Mouse (Mus musculus) kidney, embryonic 14.5 days (tissue): ENCODE results near the gene Gimap8. TPM values are rescaled to one million over a fixed set of nuclear protein-coding genes. Genes with fewer than 3 reads are reported as not detected.

Experiments
- ATAC-seq: fragments of 200-750 bp; cut with Nextera tagmentation; 2 replicates; pipeline ENCODE4 v1.8.0; 2017; ENCODE audit warnings: moderate number of reproducible peaks, mild to moderate bottlenecking, moderate TSS enrichment, moderate library complexity; ENCODE audit not compliant: low FRiP score, low TSS enrichment
- H3K27ac ChIP-seq: fragments of 300-500 bp; sonication (generic); 2 replicates; pipeline ENCODE4 v1.5.1; 2014; ENCODE audit warnings: low read depth, mild to moderate bottlenecking, low read length, moderate library complexity, mixed read lengths
- H3K27me3 ChIP-seq: fragments of 300-500 bp; sonication (generic); 2 replicates; pipeline ENCODE4 v1.6.1; 2014; ENCODE audit warnings: mild to moderate bottlenecking, low read length; ENCODE audit not compliant: control insufficient read depth, insufficient read depth
- H3K36me3 ChIP-seq: fragments of 300-500 bp; sonication (generic); 2 replicates; pipeline ENCODE4 v1.6.1; 2014; ENCODE audit warnings: low read length, mixed read lengths; ENCODE audit not compliant: control insufficient read depth, insufficient read depth
- H3K4me1 ChIP-seq: fragments of 300-500 bp; sonication (generic); 2 replicates; pipeline ENCODE4 v1.6.1; 2014; ENCODE audit warnings: low read length, mixed read lengths; ENCODE audit not compliant: control insufficient read depth, insufficient read depth
- H3K4me2 ChIP-seq: fragments of 300-500 bp; sonication (generic); replicated peaks from 2 replicates; pipeline ENCODE4 v1.6.1; 2014; ENCODE audit warnings: low read depth, mild to moderate bottlenecking, low read length
- H3K4me3 ChIP-seq: fragments of 300-500 bp; sonication (generic); 2 replicates; pipeline ENCODE4 v1.5.1; 2014; ENCODE audit warnings: mild to moderate bottlenecking, low read length
- H3K9ac ChIP-seq: fragments of 300-500 bp; sonication (generic); 2 replicates; pipeline ENCODE4 v1.6.1; 2014; ENCODE audit warnings: low read depth, mild to moderate bottlenecking, low read length, moderate library complexity
- H3K9me3 ChIP-seq: fragments of 300-500 bp; sonication (generic); 2 replicates; pipeline ENCODE4 v1.6.1; 2016; ENCODE audit warnings: low read length; ENCODE audit not compliant: control insufficient read depth
- WGBS: fragments of 180-500 bp; shearing (Covaris S2); extraction: QIAGEN DNeasy Blood & Tissue Kit; methylation state at CpG from one replicate; pipeline ENCODE4 v1.1.7; 2014; 5-methylcytosine and 5-hydroxymethylcytosine counted together
- polyA plus RNA-seq: library from polyadenylated mRNA; unstranded; fragments of >200 nt; fragmentation: Nextera tagmentation; extraction: Ambion mirVana; gene quantifications from 2 replicates; pipeline ENCODE4 v1.2.1, GENCODE M21; 2014

The Gimap8 gene
- 1.1 and 1.4 TPM in 2 replicates for polyA plus RNA-seq

- no peak for ATAC-seq
- Histone ChIP-seq H3K27ac (no peak within 1 kb of the TSS), H3K4me1 (no peaks in the 10 kb centered on the region), H3K9ac (no peak within 1 kb of the TSS), H3K9me3 (no peaks in the 10 kb centered on the region), H3K4me2 (no peak within 1 kb of the TSS), H3K36me3 (no peaks in the 10 kb centered on the region), H3K27me3 (no peaks in the 10 kb centered on the region), H3K4me3 (no peak within 1 kb of the TSS)
- WGBS, result 44% methylated on average over 3 of the region's 3 CpGs
These were observed at the start of gene Gimap8 for GRCm38 (mm10) chr6:48646995-48647394. TSS of gene Gimap8 (plus strand) at chr6:48647234.

GRCm38 (mm10) chr6:48600594-48600993 lies 46.4 kb upstream of the Gimap8 start:
- H3K9ac ChIP-seq, result no peak overlapping the region
- 91% methylated on average over 1 of the region's 1 CpGs for WGBS
- peaks cover 23% of the 10 kb centered on the region for H3K9me3 ChIP-seq
- no peak overlapping the region for H3K27ac ChIP-seq
- no peak for ATAC-seq
- no peak overlapping the region for H3K4me3 ChIP-seq
- peaks cover 7% of the 10 kb centered on the region for H3K4me1 ChIP-seq
- no peak overlapping the region for H3K4me2 ChIP-seq
- H3K36me3 ChIP-seq, result peaks cover 41% of the 10 kb centered on the region
- H3K27me3 ChIP-seq, result no peaks in the 10 kb centered on the region

GRCm38 (mm10) chr6:48601271-48602079 lies 45.6 kb upstream of the Gimap8 start, which contains the start of gene Zfp775:
TSS of gene Zfp775 (plus strand) at chr6:48602063.
- peak within 1 kb of the TSS; percentile 60; the same call in 1 of the 2 replicates for H3K27ac ChIP-seq
- peaks cover 35% of the 10 kb centered on the region for H3K36me3 ChIP-seq
- 4% methylated on average over 42 of the region's 42 CpGs for WGBS
- H3K4me1 ChIP-seq, result peaks cover 7% of the 10 kb centered on the region
- no peaks in the 10 kb centered on the region for H3K27me3 ChIP-seq
- H3K4me2 ChIP-seq, result peak within 1 kb of the TSS; percentile 51
- peak within 1 kb of the TSS; percentile 75 for H3K9ac ChIP-seq
- H3K4me3 ChIP-seq, result peak within 1 kb of the TSS; percentile 76
- H3K9me3 ChIP-seq, result peaks cover 19% of the 10 kb centered on the region
- peak; percentile 99 for ATAC-seq

- Histone ChIP-seq H3K27me3 (no peaks in the 10 kb centered on the region), H3K4me2 (peak overlapping the region; percentile 51), H3K36me3 (peaks cover 28% of the 10 kb centered on the region), H3K9ac (peak overlapping the region; percentile 75), H3K9me3 (peaks cover 11% of the 10 kb centered on the region), H3K4me3 (peak overlapping the region; percentile 76), H3K4me1 (peaks cover 7% of the 10 kb centered on the region), H3K27ac (peak overlapping the region; percentile 3; the same call in 1 of the 2 replicates)
- ATAC-seq, result peak; percentile 82
- 1% methylated on average over 27 of the region's 28 CpGs for WGBS
These were observed 44.8 kb upstream of the Gimap8 start for GRCm38 (mm10) chr6:48602080-48602741.

- WGBS, result 35% methylated on average over 2 of the region's 2 CpGs
- no peak overlapping the region for H3K4me3 ChIP-seq
- H3K4me2 ChIP-seq, result no peak overlapping the region
- no peaks in the 10 kb centered on the region for H3K9me3 ChIP-seq
- H3K9ac ChIP-seq, result no peak overlapping the region
- H3K36me3 ChIP-seq, result no peaks in the 10 kb centered on the region
- H3K27me3 ChIP-seq, result no peaks in the 10 kb centered on the region
- H3K27ac ChIP-seq, result no peak overlapping the region
- H3K4me1 ChIP-seq, result no peaks in the 10 kb centered on the region
- no peak for ATAC-seq
These were observed 38.9 kb upstream of the Gimap8 start for GRCm38 (mm10) chr6:48608124-48608523.

- no peaks in the 10 kb centered on the region for H3K27me3 ChIP-seq
- no peaks in the 10 kb centered on the region for H3K36me3 ChIP-seq
- no peak overlapping the region for H3K4me3 ChIP-seq
- H3K9me3 ChIP-seq, result no peaks in the 10 kb centered on the region
- ATAC-seq, result no peak
- no peak overlapping the region for H3K9ac ChIP-seq
- no peak overlapping the region for H3K27ac ChIP-seq
- no peak overlapping the region for H3K4me2 ChIP-seq
- 67% methylated on average over 7 of the region's 7 CpGs for WGBS
- H3K4me1 ChIP-seq, result no peaks in the 10 kb centered on the region
These were observed 37.5 kb upstream of the Gimap8 start for GRCm38 (mm10) chr6:48609512-48609911.

- no peak overlapping the region for H3K4me3 ChIP-seq
- no peak overlapping the region for H3K9ac ChIP-seq
- no peak overlapping the region for H3K4me2 ChIP-seq
- no peak overlapping the region for H3K27ac ChIP-seq
- no peak for ATAC-seq
- H3K9me3 ChIP-seq, result no peaks in the 10 kb centered on the region
- 89% methylated on average over 3 of the region's 3 CpGs for WGBS
- H3K27me3 ChIP-seq, result no peaks in the 10 kb centered on the region
- H3K4me1 ChIP-seq, result no peaks in the 10 kb centered on the region
- H3K36me3 ChIP-seq, result no peaks in the 10 kb centered on the region
These were observed 36.4 kb upstream of the Gimap8 start for GRCm38 (mm10) chr6:48610657-48611056.

- no peak overlapping the region for H3K9ac ChIP-seq
- H3K36me3 ChIP-seq, result no peaks in the 10 kb centered on the region; the same call in 1 of the 2 replicates
- no peak for ATAC-seq
- H3K9me3 ChIP-seq, result no peaks in the 10 kb centered on the region
- no peak overlapping the region for H3K4me2 ChIP-seq
- WGBS, result 95% methylated on average over 4 of the region's 4 CpGs
- no peak overlapping the region for H3K4me3 ChIP-seq
- H3K27ac ChIP-seq, result no peak overlapping the region
- no peaks in the 10 kb centered on the region for H3K27me3 ChIP-seq
- no peaks in the 10 kb centered on the region for H3K4me1 ChIP-seq
These were observed 33.6 kb upstream of the Gimap8 start for GRCm38 (mm10) chr6:48613464-48613863.

- H3K4me3 ChIP-seq, result no peak overlapping the region
- H3K4me1 ChIP-seq, result no peaks in the 10 kb centered on the region
- H3K9me3 ChIP-seq, result no peaks in the 10 kb centered on the region
- H3K4me2 ChIP-seq, result no peak overlapping the region
- no peak overlapping the region for H3K27ac ChIP-seq
- WGBS, result 93% methylated on average over 5 of the region's 5 CpGs
- H3K9ac ChIP-seq, result no peak overlapping the region
- H3K27me3 ChIP-seq, result no peaks in the 10 kb centered on the region
- peaks cover 8% of the 10 kb centered on the region for H3K36me3 ChIP-seq
- no peak for ATAC-seq
These were observed 32.3 kb upstream of the Gimap8 start for GRCm38 (mm10) chr6:48614756-48615155.
